Mouse (Mus musculus): ENCODE results near the gene Olfr194. TPM values are rescaled to one million over a fixed set of nuclear protein-coding genes. Genes with fewer than 3 reads are reported as not detected.
"Not testable (repeated sequence)": the region's sequence is repeated elsewhere in the genome, so short reads cannot be mapped to it uniquely, and the experiment has no call there.

Olfr194 gene
- not detected in 2 replicates for total RNA-seq (2017)

DNA sequence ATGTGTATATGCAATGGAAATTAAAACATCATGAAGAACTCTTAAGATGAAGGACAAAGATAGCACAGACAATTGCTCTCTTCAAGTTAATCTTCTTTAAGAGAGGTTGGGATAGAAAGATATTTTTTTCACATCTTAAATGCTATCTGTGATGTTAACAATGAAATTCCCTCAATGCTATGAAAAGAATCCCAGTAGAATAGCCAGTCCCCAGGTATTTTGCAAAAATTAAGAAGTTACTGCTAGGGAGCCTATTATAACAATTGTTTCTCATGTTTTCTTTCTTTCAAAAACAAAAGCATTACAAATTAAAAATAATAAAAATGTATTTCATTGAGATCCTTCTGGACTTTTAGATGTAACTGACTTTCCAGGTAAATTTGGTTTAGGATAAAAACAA lies at the start of gene Olfr194:
TSS of gene Olfr194 (minus strand) at position 101 of the 400 bp plus-strand sequence.
- no peak for ATAC-seq (replicated peaks in 1 of 2; ENCODE audit: insufficient read depth in 1 of 2, low FRiP score in 2 of 2, low TSS enrichment in 1 of 2, low read depth in 1 of 2, poor library complexity in 2 of 2, severe bottlenecking in 2 of 2)

DNA sequence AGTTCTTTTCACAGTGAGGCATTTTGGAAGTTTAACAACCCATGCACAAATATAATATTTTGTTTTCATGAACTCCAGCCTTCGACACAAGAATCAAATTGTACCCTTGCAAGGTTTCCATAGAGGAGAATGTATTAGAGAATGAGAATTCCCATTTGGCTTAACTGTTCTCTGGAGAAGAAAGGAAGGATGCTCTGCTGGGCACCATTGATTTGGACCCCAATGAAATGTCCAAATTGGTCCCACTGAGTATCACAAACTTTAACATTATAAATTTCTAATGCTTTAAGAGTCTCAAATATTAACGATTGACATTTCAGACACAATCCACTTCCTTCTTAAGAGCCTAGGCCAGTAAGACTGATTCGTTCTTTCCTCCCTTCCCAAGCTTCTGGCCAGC lies 49.5 kb upstream of the Olfr194 start, which contains the start of gene Olfr196:
TSS of gene Olfr196 (minus strand) at position 101 of the 400 bp plus-strand sequence.
- no peak for ATAC-seq (replicated peaks in 1 of 2; ENCODE audit: insufficient read depth in 1 of 2, low FRiP score in 2 of 2, low TSS enrichment in 1 of 2, low read depth in 1 of 2, poor library complexity in 2 of 2, severe bottlenecking in 2 of 2)

DNA sequence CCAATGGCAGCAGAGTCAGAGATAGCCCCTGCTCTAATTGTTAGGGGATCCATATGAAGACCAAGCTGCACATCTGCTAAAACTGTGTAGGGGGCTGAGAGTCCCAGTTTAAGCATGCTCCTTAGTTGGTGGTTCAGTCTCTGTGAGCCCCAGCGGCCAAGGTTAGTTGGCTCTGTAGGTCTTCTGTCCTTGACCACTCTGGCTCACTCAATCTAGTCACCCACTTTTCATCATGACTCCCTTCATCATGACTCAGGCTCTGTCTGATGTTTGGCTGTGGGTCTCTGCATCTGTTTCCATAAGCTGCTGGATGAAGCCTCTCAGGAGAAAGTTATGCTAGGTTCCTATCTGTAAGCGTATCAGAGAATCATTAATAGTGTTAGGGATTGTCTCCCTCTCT lies 31.1 kb upstream of the Olfr194 start:
- no peak for ATAC-seq (replicated peaks in 1 of 2; ENCODE audit: insufficient read depth in 1 of 2, low FRiP score in 2 of 2, low TSS enrichment in 1 of 2, low read depth in 1 of 2, poor library complexity in 2 of 2, severe bottlenecking in 2 of 2)

DNA sequence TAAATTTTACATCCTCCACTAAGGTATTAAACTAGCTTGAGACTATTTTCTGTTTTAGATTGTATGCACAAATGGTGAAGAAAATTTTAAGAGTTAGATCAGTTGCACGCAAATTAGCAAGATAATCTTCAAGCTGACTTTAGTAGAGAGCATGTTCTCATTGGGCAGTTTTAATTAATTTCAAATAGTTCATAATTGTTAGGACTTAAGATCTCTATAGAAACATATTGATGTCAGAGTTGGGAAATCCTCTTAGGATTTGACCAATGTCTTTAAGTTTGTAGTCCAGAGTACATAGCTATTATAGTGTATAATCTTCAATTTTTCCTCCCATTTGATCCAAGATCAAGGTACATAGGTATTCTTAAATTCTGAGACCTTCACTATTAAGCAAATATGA lies 25.9 kb upstream of the Olfr194 start, which contains the start of gene Olfr195:
TSS of gene Olfr195 (plus strand) at position 301 of the 400 bp plus-strand sequence.
- no peak for ATAC-seq (replicated peaks in 1 of 2; ENCODE audit: insufficient read depth in 1 of 2, low FRiP score in 2 of 2, low TSS enrichment in 1 of 2, low read depth in 1 of 2, poor library complexity in 2 of 2, severe bottlenecking in 2 of 2)

DNA sequence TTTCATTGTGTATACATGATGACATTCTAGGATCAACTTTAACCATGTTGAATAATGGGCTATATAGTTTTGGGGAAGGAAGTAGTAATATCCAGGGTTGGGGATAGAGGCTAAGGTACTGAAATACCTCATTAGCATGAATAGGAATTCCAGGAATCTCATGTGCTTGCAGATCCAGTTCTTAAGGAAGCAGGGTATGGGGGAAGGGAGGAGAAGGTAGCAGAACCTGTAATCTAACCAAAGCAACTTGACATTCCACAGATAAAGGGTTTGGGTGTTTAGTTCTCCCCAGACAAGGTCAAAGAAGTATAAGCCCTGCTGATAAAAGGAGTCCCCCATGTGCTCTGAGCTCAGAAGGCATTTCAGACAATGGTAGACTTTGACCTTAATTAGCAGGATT lies 20.2 kb upstream of the Olfr194 start:
- ATAC-seq (replicated peaks in 1 of 2; ENCODE audit: insufficient read depth in 1 of 2, low FRiP score in 2 of 2, low TSS enrichment in 1 of 2, low read depth in 1 of 2, poor library complexity in 2 of 2, severe bottlenecking in 2 of 2), result no peak

DNA sequence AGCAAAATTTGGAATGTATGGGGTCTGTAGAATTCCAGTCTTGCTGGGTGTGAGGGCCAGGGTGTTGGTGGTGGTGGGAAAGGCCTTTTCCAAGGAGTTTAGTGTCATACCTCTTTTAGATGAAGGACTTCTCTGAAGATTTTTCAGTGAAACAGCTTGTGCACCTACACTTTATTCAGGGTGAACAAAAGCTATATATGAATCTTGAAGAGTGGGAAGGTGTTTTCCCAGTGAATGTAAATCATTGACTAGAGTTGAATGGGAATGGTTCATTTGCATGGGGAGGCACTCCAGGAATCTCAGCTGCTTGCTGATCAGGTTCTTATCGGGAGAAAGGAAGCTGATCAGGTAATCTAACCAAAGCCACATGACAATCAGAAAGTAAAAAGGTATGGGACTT lies 9.9 kb upstream of the Olfr194 start:
- no peak for ATAC-seq (replicated peaks in 1 of 2; ENCODE audit: insufficient read depth in 1 of 2, low FRiP score in 2 of 2, low TSS enrichment in 1 of 2, low read depth in 1 of 2, poor library complexity in 2 of 2, severe bottlenecking in 2 of 2)

DNA sequence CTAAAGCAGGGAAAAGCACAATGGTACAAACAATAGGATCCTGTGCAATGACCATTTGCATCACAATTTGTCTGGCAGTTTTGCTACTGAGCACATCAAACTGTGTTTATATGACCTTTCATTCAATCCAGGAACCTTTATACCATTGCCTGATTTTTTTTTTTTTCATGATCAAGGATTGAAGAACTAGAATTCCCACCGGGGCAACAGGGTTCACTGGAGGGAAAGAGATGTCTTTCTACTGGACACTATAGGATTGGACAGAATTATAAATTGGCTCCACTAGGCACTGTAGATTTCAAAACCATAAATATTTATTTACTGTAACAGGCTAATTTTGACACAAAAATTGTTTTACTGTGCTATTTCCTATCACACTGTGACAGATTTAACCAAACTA lies 9.1 kb downstream of the Olfr194 start, which contains the start of gene Olfr193:
TSS of gene Olfr193 (minus strand) at position 101 of the 400 bp plus-strand sequence.
- no peak for ATAC-seq (replicated peaks in 1 of 2; ENCODE audit: insufficient read depth in 1 of 2, low FRiP score in 2 of 2, low TSS enrichment in 1 of 2, low read depth in 1 of 2, poor library complexity in 2 of 2, severe bottlenecking in 2 of 2)

DNA sequence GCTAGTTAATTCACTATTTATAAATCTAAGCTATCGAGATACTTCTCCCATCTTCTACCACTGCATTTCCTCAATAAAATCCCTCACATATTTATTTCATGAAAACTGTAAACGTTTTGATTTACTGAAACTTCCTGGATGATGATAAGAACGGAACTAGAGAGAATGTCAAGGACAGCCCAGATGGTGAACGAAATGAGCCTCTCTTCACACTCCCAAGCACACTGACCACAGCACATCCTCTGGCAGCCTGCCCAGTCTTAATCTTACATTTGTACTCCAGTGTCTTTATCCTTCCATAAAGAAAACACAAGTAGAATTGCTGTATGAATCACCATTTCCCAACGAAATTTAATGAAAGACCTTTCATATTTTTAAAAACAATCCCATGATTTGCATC lies 12.3 kb downstream of the Olfr194 start:
- not testable (repeated sequence) for ATAC-seq (replicated peaks in 1 of 2; ENCODE audit: insufficient read depth in 1 of 2, low FRiP score in 2 of 2, low TSS enrichment in 1 of 2, low read depth in 1 of 2, poor library complexity in 2 of 2, severe bottlenecking in 2 of 2)

DNA sequence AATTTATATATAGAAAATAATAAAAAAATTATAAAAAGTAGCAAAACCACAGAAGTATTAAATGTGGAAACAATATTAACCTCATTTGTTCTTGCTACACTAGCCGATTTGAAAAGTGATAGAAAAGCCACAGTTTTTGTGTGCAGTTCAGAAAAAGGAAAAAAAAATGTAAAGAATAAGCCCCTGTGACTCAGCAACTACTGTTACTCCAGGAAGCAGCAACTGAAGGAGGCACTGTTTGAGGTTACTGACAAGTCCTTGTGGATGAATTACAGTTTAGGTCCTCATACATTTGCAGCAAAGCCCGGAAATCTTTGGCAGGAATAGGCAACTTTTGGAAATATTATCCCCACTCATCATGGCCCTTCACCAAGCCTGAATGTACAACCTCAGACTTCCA lies 15.6 kb downstream of the Olfr194 start:
- ATAC-seq (replicated peaks in 1 of 2; ENCODE audit: insufficient read depth in 1 of 2, low FRiP score in 2 of 2, low TSS enrichment in 1 of 2, low read depth in 1 of 2, poor library complexity in 2 of 2, severe bottlenecking in 2 of 2), result no peak

DNA sequence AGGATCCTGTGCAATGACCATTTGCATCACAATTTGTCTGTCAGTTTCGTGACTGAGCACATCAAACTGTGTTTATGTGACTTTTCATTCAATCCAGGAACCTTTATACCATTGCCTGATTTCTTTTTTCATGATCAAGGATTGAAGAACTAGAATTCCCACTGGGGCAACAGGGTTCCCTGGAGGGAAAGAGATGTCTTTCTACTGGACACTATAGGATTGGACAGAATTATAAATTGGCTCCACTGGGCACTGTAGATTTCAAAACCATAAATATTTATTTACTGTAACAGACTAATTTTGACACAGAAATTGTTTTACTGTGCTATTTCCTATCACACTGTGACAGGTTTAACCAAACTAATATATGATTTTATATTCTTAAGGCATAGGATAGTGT lies 31.1 kb downstream of the Olfr194 start, which contains the start of gene Olfr191:
TSS of gene Olfr191 (minus strand) at position 101 of the 400 bp plus-strand sequence.
- not testable (repeated sequence) for ATAC-seq (replicated peaks in 1 of 2; ENCODE audit: insufficient read depth in 1 of 2, low FRiP score in 2 of 2, low TSS enrichment in 1 of 2, low read depth in 1 of 2, poor library complexity in 2 of 2, severe bottlenecking in 2 of 2)

DNA sequence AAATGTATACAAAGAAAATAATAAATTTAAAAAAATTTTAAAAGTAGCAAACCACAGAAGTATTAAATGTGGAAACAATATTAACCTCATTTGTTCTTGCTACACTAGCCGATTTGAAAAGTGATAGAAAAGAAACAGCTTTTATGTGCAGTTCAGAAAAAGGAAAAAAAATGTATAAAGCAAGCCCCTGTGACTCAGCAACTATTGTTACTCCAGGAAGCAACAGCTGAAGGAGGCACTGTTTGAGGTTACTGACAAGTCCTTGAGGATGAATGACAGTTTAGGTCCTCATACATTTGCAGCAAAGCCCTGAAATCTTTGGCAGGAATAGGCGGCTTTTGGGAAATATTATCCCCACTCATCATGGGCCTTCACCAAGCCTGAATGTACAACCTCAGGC lies 39.8 kb downstream of the Olfr194 start:
- not testable (repeated sequence) for ATAC-seq (replicated peaks in 1 of 2; ENCODE audit: insufficient read depth in 1 of 2, low FRiP score in 2 of 2, low TSS enrichment in 1 of 2, low read depth in 1 of 2, poor library complexity in 2 of 2, severe bottlenecking in 2 of 2)

DNA sequence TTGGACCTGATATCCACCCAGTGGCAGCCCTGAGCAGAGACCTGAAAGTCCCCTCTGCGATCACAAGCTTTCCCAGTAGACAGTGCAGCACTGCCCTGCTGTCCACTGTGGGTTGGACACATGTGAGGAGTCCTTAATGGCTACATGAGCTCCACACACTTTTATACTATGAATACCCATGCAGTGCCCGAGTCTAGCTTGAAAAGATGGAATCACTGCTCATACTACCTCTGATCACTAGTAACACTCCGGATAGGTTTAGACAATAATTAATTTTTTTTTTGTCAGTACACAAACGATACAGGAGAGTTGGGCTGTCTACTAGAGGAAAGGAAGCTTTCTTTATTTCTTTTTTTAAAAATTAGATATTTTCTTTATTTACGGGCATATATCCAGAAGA lies 43.0 kb downstream of the Olfr194 start, which contains the start of gene Olfr190:
TSS of gene Olfr190 (minus strand) at position 101 of the 400 bp plus-strand sequence.
- no peak for ATAC-seq (replicated peaks in 1 of 2; ENCODE audit: insufficient read depth in 1 of 2, low FRiP score in 2 of 2, low TSS enrichment in 1 of 2, low read depth in 1 of 2, poor library complexity in 2 of 2, severe bottlenecking in 2 of 2)

DNA sequence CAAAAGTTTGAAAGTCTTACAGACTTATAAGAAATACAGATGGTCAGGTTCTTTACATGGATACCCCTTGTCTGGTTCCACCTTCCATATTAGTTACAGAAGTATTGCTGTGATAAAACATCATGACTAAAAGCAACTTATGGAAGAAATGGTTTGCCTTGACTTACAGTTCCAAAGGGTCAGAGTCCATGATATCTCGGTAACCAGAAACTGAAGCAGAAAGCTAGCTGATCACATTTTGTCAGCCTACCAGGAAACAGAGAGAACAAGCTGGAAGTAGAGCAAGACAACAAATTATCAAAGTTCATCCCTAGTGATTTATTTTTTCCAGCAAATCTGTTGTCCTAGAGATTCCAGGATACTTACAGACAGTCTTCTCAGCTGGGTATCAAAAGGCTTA lies 47.3 kb downstream of the Olfr194 start:
- ATAC-seq (replicated peaks in 1 of 2; ENCODE audit: insufficient read depth in 1 of 2, low FRiP score in 2 of 2, low TSS enrichment in 1 of 2, low read depth in 1 of 2, poor library complexity in 2 of 2, severe bottlenecking in 2 of 2), result no peak

DNA sequence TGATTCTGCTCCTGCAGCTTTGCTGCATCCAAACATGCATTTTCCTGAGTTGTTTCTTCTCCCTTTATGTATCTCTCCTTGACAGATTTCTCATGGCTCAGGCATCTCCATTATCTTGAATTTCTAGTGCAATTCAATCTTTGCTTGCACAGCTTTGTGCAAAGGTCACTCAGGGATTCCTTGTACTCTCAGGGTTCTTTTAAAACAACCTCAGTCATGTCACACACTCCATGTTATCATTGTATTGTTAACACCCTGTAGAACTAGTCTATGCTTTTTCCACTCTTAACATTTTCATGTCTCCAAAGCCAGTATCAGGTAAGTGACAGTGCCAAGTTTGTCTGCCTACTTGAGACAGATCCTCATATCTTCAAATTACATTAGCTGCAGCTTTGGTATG lies 49.1 kb downstream of the Olfr194 start:
- no peak for ATAC-seq (replicated peaks in 1 of 2; ENCODE audit: insufficient read depth in 1 of 2, low FRiP score in 2 of 2, low TSS enrichment in 1 of 2, low read depth in 1 of 2, poor library complexity in 2 of 2, severe bottlenecking in 2 of 2)

Other genes starting within 250 kb of the Olfr194 start
- not detected in 2 replicates for gene Olfr177, start 246.3 kb downstream of the Olfr194 start, total RNA-seq (2017)
- not detected in 2 replicates for gene Olfr178, start 229.0 kb downstream of the Olfr194 start, total RNA-seq (2017)
- gene Olfr181, start 192.3 kb downstream of the Olfr194 start, total RNA-seq (2017), result not detected in 2 replicates
- not detected in 2 replicates for gene Olfr180, start 191.7 kb downstream of the Olfr194 start, total RNA-seq (2017)
- gene Olfr183, start 125.7 kb downstream of the Olfr194 start, total RNA-seq (2017), result not detected in 2 replicates
- gene Olfr186, start 90.8 kb downstream of the Olfr194 start, total RNA-seq (2017), result not detected in 2 replicates
- gene Olfr187, start 81.3 kb downstream of the Olfr194 start, total RNA-seq (2017), result not detected in 2 replicates
- not detected in 2 replicates for gene Olfr190, start 43.1 kb downstream of the Olfr194 start, total RNA-seq (2017)
- not detected in 2 replicates for gene Olfr191, start 31.2 kb downstream of the Olfr194 start, total RNA-seq (2017)
- gene Olfr193, start 9.2 kb downstream of the Olfr194 start, total RNA-seq (2017), result not detected in 2 replicates
- not detected in 2 replicates for gene Olfr195, start 26.0 kb upstream of the Olfr194 start, total RNA-seq (2017)
- gene Olfr196, start 49.4 kb upstream of the Olfr194 start, total RNA-seq (2017), result not detected in 2 replicates
- gene Olfr198, start 82.5 kb upstream of the Olfr194 start, total RNA-seq (2017), result not detected in 2 replicates
- gene Olfr199, start 98.7 kb upstream of the Olfr194 start, total RNA-seq (2017), result not detected in 2 replicates
- gene Olfr201, start 151.6 kb upstream of the Olfr194 start, total RNA-seq (2017), result not detected in 2 replicates
- not detected in 2 replicates for gene Olfr202, start 165.7 kb upstream of the Olfr194 start, total RNA-seq (2017)
- gene Olfr203, start 177.8 kb upstream of the Olfr194 start, total RNA-seq (2017), result not detected in 2 replicates
- not detected in 2 replicates for gene Olfr204, start 197.2 kb upstream of the Olfr194 start, total RNA-seq (2017)
- gene Olfr205, start 210.1 kb upstream of the Olfr194 start, total RNA-seq (2017), result not detected in 2 replicates
- not detected in 2 replicates for gene Olfr206, start 228.2 kb upstream of the Olfr194 start, total RNA-seq (2017)
- not detected in 2 replicates for gene Olfr209, start 242.9 kb upstream of the Olfr194 start, total RNA-seq (2017)